Comparison of ENCODE assay signal across 22 mouse cellular contexts in the genomic region with DNA sequence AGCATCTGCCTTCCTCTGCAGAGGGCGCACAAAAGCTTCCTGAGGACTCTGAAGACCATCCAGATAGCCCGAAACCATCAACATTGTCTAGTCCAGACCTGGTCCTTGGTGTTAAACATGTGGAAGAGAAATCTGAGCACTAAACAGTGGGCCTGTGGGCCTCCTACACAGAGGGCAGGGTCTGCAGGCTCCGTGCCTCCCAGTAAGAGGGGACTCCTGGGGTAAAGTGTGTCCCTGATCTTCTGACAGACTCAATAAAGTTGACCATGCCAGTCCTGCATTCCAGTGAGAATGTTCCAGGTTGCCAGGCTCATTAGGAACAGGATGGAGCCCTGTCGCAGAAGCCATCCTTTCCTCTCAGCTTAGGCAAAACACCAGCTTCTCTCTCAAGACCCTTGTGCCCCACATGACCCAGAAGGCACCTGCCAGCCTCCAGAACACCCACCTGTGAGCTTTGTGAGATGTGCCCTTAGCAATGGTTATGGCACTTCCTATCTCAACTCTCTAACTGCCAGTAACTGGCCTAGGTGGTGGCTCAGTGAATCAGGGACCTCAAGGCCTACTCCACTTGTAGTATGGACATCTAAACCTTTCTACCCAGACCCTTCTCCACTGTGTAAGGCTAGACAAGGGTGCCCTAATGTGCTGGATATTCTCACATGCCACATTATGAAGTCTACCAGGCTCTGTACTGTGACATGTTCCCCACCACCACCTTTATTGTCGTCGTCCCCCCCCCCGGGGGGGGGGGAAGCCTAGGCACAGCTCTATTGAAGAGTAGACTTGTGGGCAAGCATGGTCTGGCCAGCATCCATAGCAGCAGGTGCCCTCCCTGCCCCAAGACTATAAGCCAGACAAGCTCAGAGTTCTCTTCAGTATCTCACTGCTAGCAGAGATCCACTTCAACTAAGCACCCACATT. TPM values are rescaled to one million over a fixed set of nuclear protein-coding genes. Genes with fewer than 3 reads are reported as not detected.
"Had no signal": no experiment of that assay in that cellular context is flagged by ENCODE, and none has a peak within 500 bp of the region (broad histone marks: within the 10 kb centered on the region; RNA-seq: fewer than 3 reads in every experiment).

No protein-coding gene starts in this region.

- H3K4me3 ChIP-seq: myocyte; stomach, embryonic 15.5 days had no signal

- ATAC-seq: intestine, embryonic 16.5 days had no signal

- H3K9ac ChIP-seq: liver, embryonic 13.5 days; midbrain, embryonic 12.5 days; midbrain, embryonic 15.5 days; neural tube, embryonic 13.5 days; stomach, embryonic 15.5 days had no signal

- H3K4me2 ChIP-seq: liver, embryonic 13.5 days had no signal

- DNase-seq: kidney, adult 18-20 months; kidney, postnatal 4 days; liver, embryonic 13.5 days; lung, adult 2 months; lung, postnatal 14 days; retina, postnatal 1 day; thymus, adult 2 months; thymus, postnatal 14 days; thymus, postnatal 4 days had no signal

- H3K9me3 ChIP-seq: liver, embryonic 13.5 days; midbrain, embryonic 12.5 days; midbrain, embryonic 15.5 days; neural tube, embryonic 13.5 days; stomach, embryonic 15.5 days had no signal

- H3K27ac ChIP-seq: liver, embryonic 13.5 days; midbrain, embryonic 12.5 days; midbrain, embryonic 15.5 days; neural tube, embryonic 13.5 days; stomach, embryonic 15.5 days had no signal

- H3K36me3 ChIP-seq: liver, embryonic 13.5 days; midbrain, embryonic 12.5 days; midbrain, embryonic 15.5 days; neural tube, embryonic 13.5 days; stomach, embryonic 15.5 days had no signal

RNA-seq across cellular contexts. Expression of a gene that starts 5.9 kb away (rescaled TPM):
- polyA plus RNA-seq: liver, adult 2 months; myocyte had no signal

RNA-seq across cellular contexts. Expression of a gene that starts 46.8 kb away (rescaled TPM):
- polyA plus RNA-seq: intestine, embryonic 16.5 days; limb, embryonic 11.5 days; limb, embryonic 14.5 days; liver, adult 2 months; liver, embryonic 13.5 days; liver, embryonic 16.5 days; lung, adult 2 months; lung, embryonic 16.5 days; midbrain, embryonic 12.5 days; midbrain, embryonic 15.5 days; neural tube, embryonic 13.5 days; small intestine, adult 2 months; spleen, adult 2 months; stomach, embryonic 15.5 days; thymus, adult 2 months had no signal
